Mouse (Mus musculus): ENCODE measurements at regions not wholly inside any gene's neighbourhood (a gene's known extent, or its start where the extent isn't known, plus 50 kb on each side); places are given as distances from the start of the nearest gene placed in this dataset.

DNA sequence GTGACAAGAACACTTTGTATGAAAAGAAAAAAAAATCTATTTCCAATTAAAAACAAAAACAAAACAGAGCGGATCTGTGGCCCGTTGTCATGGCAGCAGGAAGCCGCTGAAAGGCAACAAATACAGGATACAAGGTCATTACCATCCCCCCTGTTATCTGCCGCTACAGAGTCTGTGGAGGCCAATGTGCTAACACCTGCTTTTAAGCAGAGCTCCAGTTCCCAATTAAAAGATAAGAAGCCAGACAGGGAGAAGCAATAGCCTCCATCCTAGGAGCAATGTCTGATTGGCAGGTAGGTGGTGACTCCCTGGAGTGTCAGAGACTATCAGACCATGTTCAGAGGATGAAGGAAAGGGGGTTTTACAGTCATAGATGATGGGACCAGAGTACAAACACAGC lies 587.5 kb upstream of the Gm10131 start:
- Histone ChIP-seq H3K36me3 (no peaks in the 10 kb centered on the region), H3K27ac (no peak overlapping the region), H3K27me3 (no peaks in the 10 kb centered on the region), H3K4me1 (no peaks in the 10 kb centered on the region), H3K4me3 (replicated peaks) (no peak overlapping the region), H3K9ac (no peak overlapping the region), H3K4me2 (no peak overlapping the region), H3K9me3 (replicated peaks) (no peaks in the 10 kb centered on the region)
- ATAC-seq (replicated peaks; ENCODE audit: low FRiP score), result no peak
- 62% methylated on average over 4 of the region's 4 CpGs for WGBS

DNA sequence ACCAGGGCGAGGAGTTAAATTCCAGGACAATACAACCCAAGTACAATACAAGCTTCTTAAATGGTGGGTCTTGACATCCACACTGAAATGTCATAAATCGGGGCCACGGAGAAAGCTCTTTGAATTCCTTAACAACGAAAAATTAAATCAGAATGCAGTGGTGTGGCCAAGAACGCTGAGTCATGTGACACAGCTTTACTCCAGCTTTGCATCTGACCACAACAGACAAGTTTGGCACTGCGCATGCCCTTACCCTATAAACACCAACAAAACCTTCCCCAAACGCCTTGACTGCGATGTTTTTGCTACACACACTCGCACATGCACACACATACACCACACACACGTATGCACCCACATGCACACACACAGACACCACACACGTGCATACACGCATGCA lies 584.8 kb upstream of the Gm10131 start:
- H3K36me3 ChIP-seq, result no peaks in the 10 kb centered on the region
- H3K27me3 ChIP-seq, result no peaks in the 10 kb centered on the region
- no peaks in the 10 kb centered on the region for H3K4me1 ChIP-seq
- no peak overlapping the region for H3K4me2 ChIP-seq
- WGBS, result 81% methylated on average over 12 of the region's 12 CpGs
- no peak overlapping the region for H3K27ac ChIP-seq
- ATAC-seq (replicated peaks; ENCODE audit: low FRiP score), result no peak
- H3K4me3 ChIP-seq (replicated peaks), result no peak overlapping the region
- H3K9ac ChIP-seq, result no peak overlapping the region
- H3K9me3 ChIP-seq (replicated peaks), result no peaks in the 10 kb centered on the region

DNA sequence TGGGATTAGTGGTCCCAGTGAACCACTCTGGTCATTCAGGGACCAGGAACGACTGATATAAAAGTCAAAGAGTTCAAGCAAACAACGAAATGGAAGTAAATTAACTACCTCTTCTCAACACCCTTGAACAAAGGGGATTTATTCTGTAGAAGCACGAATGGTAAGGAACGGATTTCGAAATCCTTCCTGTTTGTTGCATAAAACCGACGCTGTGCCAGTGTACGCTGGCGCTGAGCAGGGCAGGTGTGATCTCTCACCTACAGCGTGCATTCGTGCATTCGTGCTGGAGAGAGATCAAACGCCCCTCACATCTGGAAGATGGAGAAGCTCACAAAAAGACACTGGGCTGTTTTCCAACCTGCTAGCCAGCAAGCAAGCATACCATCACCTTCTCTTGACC lies 581.1 kb upstream of the Gm10131 start:
- Histone ChIP-seq H3K9me3 (replicated peaks) (no peaks in the 10 kb centered on the region), H3K4me2 (no peak overlapping the region), H3K36me3 (no peaks in the 10 kb centered on the region), H3K27ac (no peak overlapping the region), H3K27me3 (peaks cover 6% of the 10 kb centered on the region), H3K4me3 (replicated peaks) (no peak overlapping the region), H3K4me1 (peaks cover 9% of the 10 kb centered on the region), H3K9ac (no peak overlapping the region)
- no peak for ATAC-seq (replicated peaks; ENCODE audit: low FRiP score)
- 58% methylated on average over 13 of the region's 13 CpGs for WGBS

DNA sequence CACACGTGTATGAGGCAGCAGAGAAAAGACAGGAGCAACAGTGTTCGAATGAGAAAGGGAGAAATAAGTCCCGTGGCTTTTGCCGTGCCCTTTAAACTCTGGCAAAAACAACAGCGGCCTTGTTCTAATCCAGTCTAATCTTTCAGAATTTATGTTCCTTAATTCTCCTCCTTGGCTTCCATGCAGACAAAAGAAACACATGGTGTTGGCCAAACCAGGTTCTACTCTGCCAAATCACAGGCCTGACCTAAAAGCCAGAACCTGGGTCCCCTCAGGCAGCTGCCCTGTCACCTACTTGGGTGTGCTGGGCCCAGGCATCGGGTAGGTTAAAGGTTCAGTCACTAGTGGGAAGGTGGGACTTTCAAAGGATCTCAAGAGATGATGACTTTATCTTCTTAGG lies 580.2 kb upstream of the Gm10131 start:
- ATAC-seq (replicated peaks; ENCODE audit: low FRiP score), result no peak
- Histone ChIP-seq H3K9me3 (replicated peaks) (no peaks in the 10 kb centered on the region), H3K4me3 (replicated peaks) (no peak overlapping the region), H3K4me1 (peaks cover 9% of the 10 kb centered on the region), H3K9ac (no peak overlapping the region), H3K4me2 (no peak overlapping the region), H3K36me3 (no peaks in the 10 kb centered on the region), H3K27ac (no peak overlapping the region), H3K27me3 (peaks cover 6% of the 10 kb centered on the region)
- WGBS, result 78% methylated on average over 6 of the region's 6 CpGs

DNA sequence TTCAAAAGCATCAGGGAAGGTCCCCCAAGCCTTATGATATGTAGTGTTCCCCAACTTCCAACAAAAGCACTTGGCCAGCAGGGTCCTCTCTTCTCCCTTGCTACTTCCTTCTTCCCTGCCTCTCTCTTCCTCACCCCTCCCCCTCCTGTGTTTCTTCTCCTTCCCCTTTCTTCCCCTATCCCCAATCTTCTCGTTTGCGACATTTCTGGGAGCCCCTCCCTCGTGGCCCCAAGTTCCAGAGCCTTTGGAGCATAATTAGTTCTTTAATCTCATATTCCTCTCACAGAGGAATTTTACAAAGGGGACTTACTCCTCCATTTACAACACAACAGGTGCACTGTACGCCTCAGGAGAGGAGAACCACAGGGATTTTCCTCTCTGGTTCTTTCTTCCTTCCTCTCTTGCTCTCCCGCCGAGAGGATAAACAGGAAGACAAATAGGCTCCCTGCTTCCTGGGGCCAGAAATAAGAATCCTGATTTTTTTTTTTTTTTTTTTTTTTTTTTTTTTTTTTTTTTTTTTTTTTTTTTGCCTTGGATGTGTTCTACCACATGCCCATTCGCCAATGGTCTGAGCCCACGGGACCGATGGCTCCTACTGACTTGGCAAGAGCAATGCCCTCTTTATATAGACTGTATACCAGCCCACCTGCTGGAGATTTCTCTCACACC lies 578.4 kb upstream of the Gm10131 start:
- 24% methylated on average over 9 of the region's 9 CpGs for WGBS
- Histone ChIP-seq H3K9ac (0 out of 2 replicates have a peak overlapping the region, but pooled peaks have one; percentile 12), H3K4me1 (peaks cover 9% of the 10 kb centered on the region), H3K4me3 (replicated peaks) (peak overlapping the region; percentile 30), H3K27ac (no peak overlapping the region), H3K9me3 (replicated peaks) (no peaks in the 10 kb centered on the region), H3K4me2 (peak overlapping the region; percentile 56), H3K36me3 (no peaks in the 10 kb centered on the region), H3K27me3 (peaks cover 6% of the 10 kb centered on the region)
- ATAC-seq (replicated peaks; ENCODE audit: low FRiP score), result no peak

DNA sequence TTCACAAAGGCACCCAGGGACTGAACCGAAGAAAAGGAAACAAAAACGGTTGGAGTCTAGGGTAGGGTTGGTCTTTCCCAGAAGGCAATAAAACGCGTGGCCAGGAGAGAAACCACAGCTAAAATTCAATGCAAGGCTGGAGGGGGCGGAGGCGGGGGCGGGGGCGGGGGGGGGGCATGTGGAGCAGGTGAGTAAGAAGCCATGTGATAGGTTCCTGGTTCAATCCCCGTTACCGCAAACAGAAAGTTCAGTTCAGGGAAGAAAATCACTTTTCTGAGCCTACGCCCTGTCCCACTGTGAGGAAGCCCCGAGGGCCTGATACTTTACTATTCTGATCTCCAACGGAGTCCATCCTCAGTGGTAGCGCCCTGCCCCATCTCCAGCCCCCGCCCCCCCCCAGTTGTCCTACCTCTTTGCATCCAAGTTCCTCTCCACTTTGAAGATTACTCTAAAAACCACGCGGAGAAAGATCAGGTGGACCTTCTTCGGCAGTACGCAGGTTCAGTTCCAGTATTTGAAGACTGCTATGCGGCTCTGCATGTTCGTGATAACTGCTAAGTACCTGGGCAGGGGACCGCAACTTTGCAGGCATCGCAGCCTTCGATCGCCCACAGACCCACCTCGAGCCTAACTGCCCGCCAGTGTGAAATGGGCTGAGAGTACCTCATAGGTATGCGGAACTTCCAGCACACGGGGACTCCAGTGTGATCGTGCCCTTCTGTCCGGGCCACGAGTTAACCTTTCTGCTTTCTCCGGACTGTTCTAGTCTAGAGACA lies 577.7 kb upstream of the Gm10131 start:
- Histone ChIP-seq H3K9ac (0 out of 2 replicates have a peak overlapping the region, but pooled peaks have one; percentile 12), H3K27me3 (peaks cover 6% of the 10 kb centered on the region), H3K4me1 (peaks cover 9% of the 10 kb centered on the region), H3K36me3 (no peaks in the 10 kb centered on the region), H3K9me3 (replicated peaks) (no peaks in the 10 kb centered on the region), H3K4me2 (peak overlapping the region; percentile 56), H3K4me3 (replicated peaks) (peak overlapping the region; percentile 30), H3K27ac (no peak overlapping the region)
- 19% methylated on average over 33 of the region's 33 CpGs for WGBS
- no peak for ATAC-seq (replicated peaks; ENCODE audit: low FRiP score)

DNA sequence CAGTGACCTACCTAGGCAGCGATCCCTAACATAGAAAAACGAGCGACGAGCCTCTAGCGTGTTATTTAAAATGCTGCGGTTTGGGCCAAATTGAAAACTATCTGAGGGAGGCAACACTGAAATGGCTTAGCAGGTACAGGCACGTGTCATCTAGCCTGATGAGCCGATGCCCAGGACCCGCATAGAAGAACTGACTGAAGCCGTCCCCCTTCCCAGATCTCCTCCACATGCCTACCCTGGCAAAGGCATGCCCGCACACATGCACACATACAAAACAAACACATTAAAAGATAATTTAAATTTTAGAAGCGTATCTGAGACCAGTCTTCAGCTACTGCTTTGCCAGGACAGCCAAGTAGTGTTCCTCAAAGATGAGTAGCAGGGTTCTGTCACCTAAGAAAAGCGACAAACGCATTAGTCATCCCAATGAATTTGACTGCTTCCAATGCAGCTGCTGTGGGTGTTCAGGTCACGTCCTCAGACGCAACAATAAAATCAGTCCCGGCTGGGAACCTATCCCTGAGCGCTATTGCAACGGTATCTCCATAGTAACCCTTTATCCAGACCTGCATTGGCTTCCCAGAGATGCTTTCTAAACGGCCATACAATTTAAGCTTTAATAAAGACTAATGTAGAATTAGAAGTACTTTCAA lies 577.0 kb upstream of the Gm10131 start:
- H3K4me3 ChIP-seq (replicated peaks), result peak overlapping the region; percentile 30
- peaks cover 9% of the 10 kb centered on the region for H3K4me1 ChIP-seq
- peaks cover 6% of the 10 kb centered on the region for H3K27me3 ChIP-seq
- no peak overlapping the region for H3K9ac ChIP-seq
- ATAC-seq (replicated peaks; ENCODE audit: low FRiP score), result no peak
- no peaks in the 10 kb centered on the region for H3K9me3 ChIP-seq (replicated peaks)
- H3K36me3 ChIP-seq, result no peaks in the 10 kb centered on the region
- no peak overlapping the region for H3K27ac ChIP-seq
- H3K4me2 ChIP-seq, result peak overlapping the region; percentile 56
- WGBS, result 63% methylated on average over 20 of the region's 20 CpGs

DNA sequence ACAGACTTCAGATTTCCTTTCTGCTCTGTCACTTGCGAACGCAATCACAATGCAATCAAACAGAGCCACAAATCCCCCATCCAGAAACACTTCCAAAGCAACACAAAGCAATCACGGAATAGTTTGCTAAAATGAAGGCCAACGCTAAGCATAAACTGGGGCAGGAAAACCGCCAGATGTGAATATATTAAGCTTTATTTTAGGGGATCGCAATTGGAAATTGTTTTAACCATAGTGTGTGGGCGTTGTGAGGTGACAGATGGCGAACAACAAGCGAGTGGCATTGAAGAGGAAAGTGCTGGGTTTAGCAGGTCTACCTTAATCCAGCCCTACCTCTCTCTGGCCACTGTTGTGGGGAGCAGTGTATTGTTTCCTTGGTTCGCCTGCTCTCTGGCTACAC lies 574.8 kb upstream of the Gm10131 start:
- WGBS, result 91% methylated on average over 10 of the region's 10 CpGs
- Histone ChIP-seq H3K4me2 (no peak overlapping the region), H3K4me1 (peaks cover 9% of the 10 kb centered on the region), H3K36me3 (no peaks in the 10 kb centered on the region), H3K27ac (no peak overlapping the region), H3K9me3 (replicated peaks) (no peaks in the 10 kb centered on the region), H3K4me3 (replicated peaks) (no peak overlapping the region), H3K9ac (no peak overlapping the region), H3K27me3 (peaks cover 6% of the 10 kb centered on the region)
- ATAC-seq (replicated peaks; ENCODE audit: low FRiP score), result no peak

DNA sequence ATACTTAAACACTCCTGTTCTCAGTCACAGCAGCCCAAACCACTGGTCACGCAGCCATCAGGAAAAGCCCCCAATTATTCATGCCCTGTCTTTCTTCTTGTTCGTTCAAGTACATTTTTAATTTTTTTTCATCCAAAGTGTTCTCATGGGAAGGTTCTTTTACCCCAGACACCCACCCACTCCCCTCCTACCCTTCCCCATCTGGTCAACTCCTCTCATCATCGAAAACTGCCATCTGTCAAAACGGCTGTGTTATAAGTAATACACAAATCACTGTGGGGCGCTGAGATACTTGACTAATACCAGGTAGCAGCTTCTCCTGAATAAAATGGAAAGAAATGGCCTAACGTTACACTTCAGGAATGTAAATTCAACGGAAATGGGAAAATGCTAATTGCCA lies 573.1 kb upstream of the Gm10131 start:
- Histone ChIP-seq H3K36me3 (no peaks in the 10 kb centered on the region), H3K9me3 (replicated peaks) (no peaks in the 10 kb centered on the region), H3K4me3 (replicated peaks) (no peak overlapping the region), H3K9ac (no peak overlapping the region), H3K4me2 (no peak overlapping the region), H3K27me3 (peaks cover 9% of the 10 kb centered on the region; the same call in 1 of the 2 replicates), H3K27ac (no peak overlapping the region), H3K4me1 (peaks cover 14% of the 10 kb centered on the region)
- ATAC-seq (replicated peaks; ENCODE audit: low FRiP score), result no peak
- 78% methylated on average over 7 of the region's 7 CpGs for WGBS

DNA sequence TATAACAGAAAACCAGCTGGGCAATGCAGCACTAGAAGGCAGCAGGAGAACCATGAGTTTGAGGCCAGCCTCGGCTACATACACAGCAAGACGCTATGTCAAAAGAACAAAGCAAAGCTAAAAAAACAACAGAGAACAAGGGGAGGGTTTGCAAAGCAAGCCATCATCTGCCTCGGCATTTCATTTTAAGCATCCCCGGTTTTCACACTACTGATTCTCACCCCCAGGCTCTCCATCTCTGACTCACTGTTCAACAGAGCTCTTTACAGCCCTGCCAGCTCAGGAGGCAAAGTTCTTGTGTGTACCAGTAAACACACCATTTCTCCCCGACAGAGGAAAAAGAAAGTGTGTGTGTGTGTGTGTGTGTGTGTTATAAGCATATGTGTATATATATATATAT lies 571.6 kb upstream of the Gm10131 start:
- Histone ChIP-seq H3K4me1 (peaks cover 7% of the 10 kb centered on the region), H3K9ac (no peak overlapping the region), H3K9me3 (replicated peaks) (no peaks in the 10 kb centered on the region), H3K4me3 (replicated peaks) (no peak overlapping the region), H3K4me2 (no peak overlapping the region), H3K27ac (no peak overlapping the region), H3K36me3 (no peaks in the 10 kb centered on the region), H3K27me3 (0 out of 2 replicates have a peak, but pooled peaks cover 4% of the 10 kb centered on the region)
- no peak for ATAC-seq (replicated peaks; ENCODE audit: low FRiP score)
- 77% methylated on average over 5 of the region's 5 CpGs for WGBS

DNA sequence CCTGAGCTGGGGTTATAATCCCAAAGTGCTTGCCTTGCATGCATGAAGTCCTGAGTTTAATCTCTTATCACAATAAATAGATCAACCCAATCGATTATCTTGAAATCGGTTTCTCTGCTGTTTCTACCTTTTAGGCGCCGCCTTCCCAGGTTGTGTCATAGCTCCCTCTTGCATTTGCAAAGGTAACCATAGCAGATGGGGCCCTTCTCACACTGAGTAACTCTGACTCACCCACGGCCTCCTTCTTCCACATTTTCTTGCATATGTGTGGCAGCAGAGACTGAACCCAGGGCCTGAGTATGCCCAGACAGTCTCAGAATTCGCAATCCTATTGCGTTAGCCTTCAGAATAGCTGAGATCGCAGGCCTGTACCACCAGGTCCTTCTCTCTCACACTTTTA lies 570.7 kb upstream of the Gm10131 start:
- 92% methylated on average over 8 of the region's 8 CpGs for WGBS
- ATAC-seq (replicated peaks; ENCODE audit: low FRiP score), result no peak

More for the DNA sequence above, 570.7 kb upstream of the Gm10131 start:
- Histone ChIP-seq H3K4me3 (replicated peaks) (no peak overlapping the region), H3K27me3 (0 out of 2 replicates have a peak, but pooled peaks cover 4% of the 10 kb centered on the region), H3K4me1 (peaks cover 7% of the 10 kb centered on the region), H3K27ac (no peak overlapping the region), H3K9ac (no peak overlapping the region), H3K4me2 (no peak overlapping the region), H3K36me3 (no peaks in the 10 kb centered on the region), H3K9me3 (replicated peaks) (no peaks in the 10 kb centered on the region)
